Mouse (Mus musculus): ENCODE data around the gene Gm26741. TPM values are rescaled to one million over a fixed set of nuclear protein-coding genes. Genes with fewer than 3 reads are reported as not detected.
A peak's percentile ranks its signal among the peaks of the same experiment; 100 is the strongest.

Gene Gm26741
- polyA plus RNA-seq, 1 experiment = not detected

GRCm38 (mm10) chr10:52360862-52361609 lies 2.5 kb downstream of the Gm26741 start:
- Histone ChIP-seq H3K4me3 (replicated peaks; ENCODE audit: insufficient read depth, low read depth, low read length) (no peak overlapping the region), H3K27me3 (ENCODE audit: control insufficient read depth, insufficient read depth, low read length) (no peaks in the 10 kb centered on the region), H3K4me1 (ENCODE audit: control insufficient read depth, insufficient read depth, low read length) (peaks cover 9% of the 10 kb centered on the region), H3K27ac (ENCODE audit: insufficient read depth, low read length) (peak overlapping the region; percentile 53; the same call in 1 of the 2 replicates)
- no peak for DNase-seq
- TF ChIP-seq CTCF (IDR thresholded peaks at IDR 0.05; ENCODE audit: borderline replicate concordance, insufficient read depth, low read depth, low read length) = no peak
- TF ChIP-seq POLR2A (IDR thresholded peaks at IDR 0.05; ENCODE audit: borderline replicate concordance, insufficient read depth, low read length) = no peak
- WGBS = 71% methylated on average over 9 of the region's 9 CpGs

GRCm38 (mm10) chr10:52368376-52368775 lies 9.8 kb downstream of the Gm26741 start:
- peak; percentile 43 to 75 for DNase-seq
- Histone ChIP-seq H3K4me1 (ENCODE audit: control insufficient read depth, insufficient read depth, low read length) (no peaks in the 10 kb centered on the region), H3K4me3 (replicated peaks; ENCODE audit: insufficient read depth, low read depth, low read length) (no peak overlapping the region), H3K27me3 (ENCODE audit: control insufficient read depth, insufficient read depth, low read length) (no peaks in the 10 kb centered on the region), H3K27ac (ENCODE audit: insufficient read depth, low read length) (no peak overlapping the region)
- TF ChIP-seq CTCF (IDR thresholded peaks at IDR 0.05; ENCODE audit: borderline replicate concordance, insufficient read depth, low read depth, low read length) = no peak
- TF ChIP-seq POLR2A (IDR thresholded peaks at IDR 0.05; ENCODE audit: borderline replicate concordance, insufficient read depth, low read length) = no peak
- 10% methylated on average over 4 of the region's 4 CpGs for WGBS

DNA sequence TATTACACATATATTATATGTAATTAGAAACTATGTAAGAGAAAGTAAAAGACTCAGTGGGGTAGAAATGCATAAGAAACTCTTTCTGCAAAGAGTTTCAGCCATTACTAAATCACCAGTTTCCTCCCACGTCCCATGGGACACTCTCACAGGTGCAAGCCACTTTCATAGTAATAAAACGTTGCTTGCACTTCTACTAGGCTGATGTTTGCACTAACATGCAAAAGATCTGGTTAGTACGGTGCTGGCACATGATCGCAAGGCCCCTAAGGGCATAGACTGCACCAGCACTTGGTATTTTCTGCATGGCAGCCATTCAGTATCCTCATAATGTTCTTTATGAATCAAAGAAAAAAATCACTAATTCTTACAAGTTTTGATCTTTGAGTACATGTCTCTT lies 15.3 kb downstream of the Gm26741 start:
- no peak for TF ChIP-seq POLR2A (IDR thresholded peaks at IDR 0.05; ENCODE audit: borderline replicate concordance, insufficient read depth, low read length)
- no peak for TF ChIP-seq CTCF (IDR thresholded peaks at IDR 0.05; ENCODE audit: borderline replicate concordance, insufficient read depth, low read depth, low read length)
- DNase-seq = no peak
- Histone ChIP-seq H3K27ac (ENCODE audit: insufficient read depth, low read length) (no peak overlapping the region), H3K4me3 (replicated peaks; ENCODE audit: insufficient read depth, low read depth, low read length) (no peak overlapping the region), H3K4me1 (ENCODE audit: control insufficient read depth, insufficient read depth, low read length) (no peaks in the 10 kb centered on the region), H3K27me3 (ENCODE audit: control insufficient read depth, insufficient read depth, low read length) (no peaks in the 10 kb centered on the region)
- WGBS = 76% methylated on average over 4 of the region's 4 CpGs

- H3K4me3 ChIP-seq (replicated peaks; ENCODE audit: insufficient read depth, low read depth, low read length) = no peak overlapping the region
- TF ChIP-seq CTCF (IDR thresholded peaks at IDR 0.05; ENCODE audit: borderline replicate concordance, insufficient read depth, low read depth, low read length) (no peak), POLR2A (IDR thresholded peaks at IDR 0.05; ENCODE audit: borderline replicate concordance, insufficient read depth, low read length) (no peak)
- DNase-seq = no peak
- no peaks in the 10 kb centered on the region for H3K4me1 ChIP-seq (ENCODE audit: control insufficient read depth, insufficient read depth, low read length)
- H3K27ac ChIP-seq (ENCODE audit: insufficient read depth, low read length) = no peak overlapping the region
- no peaks in the 10 kb centered on the region for H3K27me3 ChIP-seq (ENCODE audit: control insufficient read depth, insufficient read depth, low read length)
These were observed 16.1 kb downstream of the Gm26741 start for GRCm38 (mm10) chr10:52374651-52375050.

- 97% methylated on average over 2 of the region's 2 CpGs for WGBS
- Histone ChIP-seq H3K27ac (ENCODE audit: insufficient read depth, low read length) (no peak overlapping the region), H3K27me3 (ENCODE audit: control insufficient read depth, insufficient read depth, low read length) (no peaks in the 10 kb centered on the region), H3K4me1 (ENCODE audit: control insufficient read depth, insufficient read depth, low read length) (no peaks in the 10 kb centered on the region), H3K4me3 (replicated peaks; ENCODE audit: insufficient read depth, low read depth, low read length) (no peak overlapping the region)
- no peak for TF ChIP-seq CTCF (IDR thresholded peaks at IDR 0.05; ENCODE audit: borderline replicate concordance, insufficient read depth, low read depth, low read length)
- no peak for DNase-seq
These were observed 17.9 kb downstream of the Gm26741 start for GRCm38 (mm10) chr10:52376422-52376821.

DNA sequence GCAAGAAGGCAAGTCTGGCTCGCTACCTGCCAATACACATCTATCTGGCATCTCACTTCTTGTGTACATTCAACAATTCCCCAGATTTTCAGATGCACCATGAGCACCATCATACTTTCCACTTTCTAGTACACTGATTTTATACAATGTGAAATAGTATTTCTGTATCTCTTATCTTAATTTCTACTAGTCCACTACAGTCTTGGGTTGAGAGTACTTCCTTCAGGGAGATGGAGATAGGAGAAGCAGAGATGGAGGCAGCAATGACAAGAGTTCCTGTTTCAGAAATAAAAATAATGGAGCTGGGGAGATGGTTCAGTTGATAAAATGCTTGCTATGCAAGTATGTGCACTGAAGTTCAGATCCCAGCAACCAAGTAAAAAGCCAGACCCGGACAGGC lies 19.2 kb downstream of the Gm26741 start:
- 53% methylated on average over 2 of the region's 2 CpGs for WGBS
- no peak for TF ChIP-seq POLR2A (IDR thresholded peaks at IDR 0.05; ENCODE audit: borderline replicate concordance, insufficient read depth, low read length)
- TF ChIP-seq CTCF (IDR thresholded peaks at IDR 0.05; ENCODE audit: borderline replicate concordance, insufficient read depth, low read depth, low read length) = no peak
- H3K4me3 ChIP-seq (replicated peaks; ENCODE audit: insufficient read depth, low read depth, low read length) = no peak overlapping the region
- peaks cover 1% of the 10 kb centered on the region; the same call in 1 of the 2 replicates for H3K4me1 ChIP-seq (ENCODE audit: control insufficient read depth, insufficient read depth, low read length)
- DNase-seq = no peak
- no peaks in the 10 kb centered on the region for H3K27me3 ChIP-seq (ENCODE audit: control insufficient read depth, insufficient read depth, low read length)
- no peak overlapping the region for H3K27ac ChIP-seq (ENCODE audit: insufficient read depth, low read length)

GRCm38 (mm10) chr10:52381321-52381801 lies 22.8 kb downstream of the Gm26741 start:
- Histone ChIP-seq H3K27ac (ENCODE audit: insufficient read depth, low read length) (peak overlapping the region; percentile 38), H3K4me1 (ENCODE audit: control insufficient read depth, insufficient read depth, low read length) (peaks cover 5% of the 10 kb centered on the region; the same call in 1 of the 2 replicates), H3K4me3 (replicated peaks; ENCODE audit: insufficient read depth, low read depth, low read length) (peak overlapping the region; percentile 97), H3K27me3 (ENCODE audit: control insufficient read depth, insufficient read depth, low read length) (no peaks in the 10 kb centered on the region)
- peak in 1 of 2 experiments; percentile 48 for DNase-seq
- WGBS = under 1% methylated on average over 19 of the region's 19 CpGs
- no peak for TF ChIP-seq CTCF (IDR thresholded peaks at IDR 0.05; ENCODE audit: borderline replicate concordance, insufficient read depth, low read depth, low read length)
- TF ChIP-seq POLR2A (IDR thresholded peaks at IDR 0.05; ENCODE audit: borderline replicate concordance, insufficient read depth, low read length) = no peak
